Mouse (Mus musculus) retina, postnatal 7 days (tissue): ENCODE results near the gene Dnah7b.
"Not testable (repeated sequence)": the region's sequence is repeated elsewhere in the genome, so short reads cannot be mapped to it uniquely, and the experiment has no call there.

Experiments used
- DNase-seq: peaks from one replicate; pipeline ENCODE4 v3.0.0-alpha.2; 2012; ENCODE audit warnings: low read depth, low spot score

Gene Dnah7b

GRCm38 (mm10) chr1:46294451-46294850, 228.3 kb downstream of the Dnah7b start:
- DNase-seq = not testable (repeated sequence)

GRCm38 (mm10) chr1:46325942-46326341, 259.8 kb downstream of the Dnah7b start:
- DNase-seq = not testable (repeated sequence)

GRCm38 (mm10) chr1:46345301-46345700, 279.2 kb downstream of the Dnah7b start:
- not testable (repeated sequence) for DNase-seq

GRCm38 (mm10) chr1:46380641-46381040, 314.5 kb downstream of the Dnah7b start:
- not testable (repeated sequence) for DNase-seq

- DNase-seq = not testable (repeated sequence)
Observed at GRCm38 (mm10) chr1:46394681-46395297, 328.7 kb downstream of the Dnah7b start.

- no peak for DNase-seq
Observed at GRCm38 (mm10) chr1:46408324-46409115, 342.4 kb downstream of the Dnah7b start.

- DNase-seq = not testable (repeated sequence)
Observed at GRCm38 (mm10) chr1:46414798-46415197, 348.7 kb downstream of the Dnah7b start.

- not testable (repeated sequence) for DNase-seq
Observed at GRCm38 (mm10) chr1:46416946-46417345, 350.8 kb downstream of the Dnah7b start.

- DNase-seq = not testable (repeated sequence)
Observed at GRCm38 (mm10) chr1:46418966-46419365, 352.9 kb downstream of the Dnah7b start.
